23 mouse cellular contexts compared by ENCODE assay signal in the genomic region with DNA sequence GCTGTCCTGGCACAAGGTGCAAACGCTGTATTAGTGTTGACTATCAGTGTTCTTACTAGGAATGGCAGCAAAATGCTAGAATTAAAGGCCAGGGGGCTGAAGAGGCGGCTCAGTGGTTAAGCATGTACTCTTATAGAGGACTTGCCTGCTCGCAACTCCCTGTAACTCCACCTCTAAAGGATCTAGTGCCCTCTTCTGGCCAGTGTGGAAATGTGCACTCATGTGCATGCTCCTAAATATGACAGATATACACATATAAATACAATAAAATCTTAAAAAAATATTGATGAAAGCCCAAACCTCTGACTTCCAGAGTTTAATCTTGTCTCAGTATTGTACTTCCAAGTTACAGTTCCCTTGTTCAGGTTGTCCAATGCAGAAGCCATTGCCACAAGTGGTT. TPM values are rescaled to one million over a fixed set of nuclear protein-coding genes. Genes with fewer than 3 reads are reported as not detected.
DNase-seq lines count a peak whose midpoint lies in the region; ATAC-seq and TF ChIP-seq lines count a peak whose summit lies in the region.
"Had no signal": no experiment of that assay in that cellular context is flagged by ENCODE, and none has a peak within 500 bp of the region (broad histone marks: within the 10 kb centered on the region; RNA-seq: fewer than 3 reads in every experiment).

No protein-coding gene starts in this region.

- no peak for TF ChIP-seq CTCF in liver, adult 2 months (IDR thresholded peaks at IDR 0.05; ENCODE audit: low read depth, low read length)
- TF ChIP-seq CTCF in E14TG2a.4 (conservative IDR thresholded peaks at IDR 0.05; ENCODE audit: low read length): peak; percentile 65

- no peak for TF ChIP-seq POLR2A in liver, adult 2 months (IDR thresholded peaks at IDR 0.05; ENCODE audit: extremely low read depth, insufficient read depth, low read length)

- no peaks in the 10 kb centered on the region for H3K27me3 ChIP-seq in liver, adult 2 months (ENCODE audit: control insufficient read depth, insufficient read depth, low read length)
- no peaks in the 10 kb centered on the region for H3K27me3 ChIP-seq in liver, embryonic 12.5 days (replicated peaks)
- H3K27me3 ChIP-seq in E14TG2a.4 (ENCODE audit: insufficient read depth, low read length): no peaks in the 10 kb centered on the region
- H3K27me3 ChIP-seq: embryonic facial prominence, embryonic 15.5 days; heart, embryonic 13.5 days had no signal

- H3K4me3 ChIP-seq in liver, adult 2 months (ENCODE audit: insufficient read depth, low read depth, low read length): no peak overlapping the region
- no peak overlapping the region for H3K4me3 ChIP-seq in liver, embryonic 12.5 days
- H3K4me3 ChIP-seq in E14TG2a.4 (replicated peaks; ENCODE audit: low read length): no peak overlapping the region
- H3K4me3 ChIP-seq: embryonic facial prominence, embryonic 15.5 days; heart, embryonic 13.5 days had no signal

- H3K36me3 ChIP-seq in liver, adult 2 months (ENCODE audit: control insufficient read depth, insufficient read depth, low read length): no peaks in the 10 kb centered on the region
- no peaks in the 10 kb centered on the region for H3K36me3 ChIP-seq in liver, embryonic 12.5 days
- H3K36me3 ChIP-seq in E14TG2a.4 (ENCODE audit: insufficient read depth, low read length): no peaks in the 10 kb centered on the region
- H3K36me3 ChIP-seq: embryonic facial prominence, embryonic 15.5 days; heart, embryonic 13.5 days had no signal

- DNase-seq in liver, adult 2 months (ENCODE audit: extremely low read depth, low read depth, low spot score): peak; percentile 4
- DNase-seq in A20 (ENCODE audit: low read depth, low spot score): peak; percentile 21
- DNase-seq in ZHBTc4 (ENCODE audit: low read depth, low spot score): peak; percentile 55
- DNase-seq in c-Kit-positive CD71-positive TER-119-positive erythroid progenitor cells, embryonic 14.5 days (ENCODE audit: low spot score): no peak
- DNase-seq in urinary bladder, adult 18-20 months (ENCODE audit: low spot score in 2 of 2): no peak
- DNase-seq: cerebellum, adult 2 months; cerebellum, postnatal 36 days; forebrain, postnatal 0 days; kidney, adult 11 months; kidney, postnatal 14 days; right cerebral cortex, postnatal 25 days; thymus, postnatal 14 days had no signal

- 93% methylated on average over 3 of the region's 3 CpGs for WGBS in liver, adult 2 months
- WGBS in liver, embryonic 12.5 days (ENCODE audit: insufficient replicate concordance): 63% methylated on average over 3 of the region's 3 CpGs

- H3K4me1 ChIP-seq in liver, adult 2 months (ENCODE audit: control insufficient read depth, insufficient read depth, low read length): no peaks in the 10 kb centered on the region
- H3K4me1 ChIP-seq in liver, embryonic 12.5 days: no peaks in the 10 kb centered on the region
- H3K4me1 ChIP-seq in E14TG2a.4 (replicated peaks; ENCODE audit: low read depth, low read length): no peaks in the 10 kb centered on the region
- H3K4me1 ChIP-seq: embryonic facial prominence, embryonic 15.5 days; heart, embryonic 13.5 days had no signal

- H3K4me2 ChIP-seq in liver, embryonic 12.5 days: no peak overlapping the region
- H3K4me2 ChIP-seq: embryonic facial prominence, embryonic 15.5 days; heart, embryonic 13.5 days; hindbrain, embryonic 14.5 days had no signal

- no peak for ATAC-seq in liver, embryonic 12.5 days
- ATAC-seq: forebrain, postnatal 0 days; midbrain, embryonic 16.5 days had no signal

- H3K27ac ChIP-seq in liver, adult 2 months (replicated peaks; ENCODE audit: insufficient read depth, low read depth, low read length): no peak overlapping the region
- no peak overlapping the region for H3K27ac ChIP-seq in liver, embryonic 12.5 days
- H3K27ac ChIP-seq: embryonic facial prominence, embryonic 15.5 days; heart, embryonic 13.5 days; hindbrain, embryonic 14.5 days had no signal

- no peaks in the 10 kb centered on the region for H3K79me2 ChIP-seq in liver, adult 2 months (ENCODE audit: control insufficient read depth, insufficient read depth, low read length)

- H3K9ac ChIP-seq in liver, adult 2 months (ENCODE audit: low read depth, low read length): no peak overlapping the region
- H3K9ac ChIP-seq in liver, embryonic 12.5 days: no peak overlapping the region
- H3K9ac ChIP-seq: embryonic facial prominence, embryonic 15.5 days; forebrain, postnatal 0 days; heart, embryonic 13.5 days; hindbrain, embryonic 14.5 days had no signal

- H3K9me3 ChIP-seq in liver, embryonic 12.5 days (replicated peaks): no peaks in the 10 kb centered on the region
- H3K9me3 ChIP-seq in E14TG2a.4 (ENCODE audit: low read length): no peaks in the 10 kb centered on the region
- H3K9me3 ChIP-seq: embryonic facial prominence, embryonic 15.5 days; heart, embryonic 13.5 days had no signal

RNA-seq across cellular contexts. Expression of a gene that starts 51.1 kb away (rescaled TPM):
- not detected in 2 replicates for total RNA-seq in liver, adult 2 months (2014; rRNA removed)
- polyA plus RNA-seq in liver, adult 2 months (2012; rRNA removed): not detected in 2 replicates
- polyA plus RNA-seq in liver, embryonic 12.5 days (2016; fragmentation: Nextera tagmentation; extraction: Ambion mirVana): not detected in 2 replicates
- total RNA-seq: heart, postnatal 25 days; megakaryocyte-erythroid progenitor cell, adult 5-6 weeks; neutrophil, adult 5-6 weeks had no signal
- polyA plus RNA-seq: heart, embryonic 13.5 days; limb, embryonic 11.5 days; liver, embryonic 16.5 days had no signal

RNA-seq across cellular contexts. Expression of a gene that starts 58.2 kb away (rescaled TPM):
- total RNA-seq in liver, adult 2 months (2014; rRNA removed): 3.0 and 3.5 TPM in 2 replicates
- 1.8 and 3.2 TPM in 2 replicates for polyA plus RNA-seq in liver, adult 2 months (2012; rRNA removed)
- 3.9 and 4.0 TPM in 2 replicates for polyA plus RNA-seq in liver, embryonic 12.5 days (2016; fragmentation: Nextera tagmentation; extraction: Ambion mirVana)

Comparison
In these comparisons a context has a peak if more than half of its experiments do, and no peak if none do; other contexts are left out.
1. DNase-seq: peak in liver, adult 2 months (single experiment), A20 (single experiment) and ZHBTc4 (single experiment); none in c-Kit-positive CD71-positive TER-119-positive erythroid progenitor cells, embryonic 14.5 days (single experiment) and urinary bladder, adult 18-20 months (0 of 2).